Mouse (Mus musculus) right cerebral cortex, postnatal 10 days (tissue): ENCODE results near the gene Bst1.

Source experiments
- DNase-seq, 2 experiments: peaks; one replicate each; pipeline ENCODE4 v3.0.0; 2021; ENCODE audit warnings: low spot score in 2 of 2

The Bst1 gene

GRCm38 (mm10) chr5:43818695-43819094, at the start of gene Bst1:
Gene Bst1 (plus strand): TSS chr5:43818885.
- no peak for DNase-seq

GRCm38 (mm10) chr5:43770618-43771354, 47.9 kb upstream of the Bst1 start:
- DNase-seq, result peak in 1 of 2 experiments; percentile 33

- DNase-seq, result no peak
Measured at GRCm38 (mm10) chr5:43771555-43771954, 47.1 kb upstream of the Bst1 start.

GRCm38 (mm10) chr5:43776407-43776806, 42.3 kb upstream of the Bst1 start:
- no peak for DNase-seq

GRCm38 (mm10) chr5:43776993-43777392, 41.7 kb upstream of the Bst1 start:
- DNase-seq, result no peak

GRCm38 (mm10) chr5:43778583-43778982, 40.1 kb upstream of the Bst1 start:
- DNase-seq, result no peak

GRCm38 (mm10) chr5:43781423-43781976, 37.2 kb upstream of the Bst1 start:
- peak; percentile 37 to 44 for DNase-seq

- peak; percentile 86 to 87 for DNase-seq
Measured at GRCm38 (mm10) chr5:43781977-43782930, 36.4 kb upstream of the Bst1 start.

GRCm38 (mm10) chr5:43783996-43784395, 34.7 kb upstream of the Bst1 start:
- DNase-seq, result no peak

- no peak for DNase-seq
Measured at GRCm38 (mm10) chr5:43786607-43787006, 32.1 kb upstream of the Bst1 start.

GRCm38 (mm10) chr5:43787976-43788752, 30.5 kb upstream of the Bst1 start:
- DNase-seq, result no peak

- no peak for DNase-seq
Measured at GRCm38 (mm10) chr5:43792354-43792753, 26.3 kb upstream of the Bst1 start.

- no peak for DNase-seq
Measured at GRCm38 (mm10) chr5:43799530-43799929, 19.2 kb upstream of the Bst1 start.

- DNase-seq, result no peak
Measured at GRCm38 (mm10) chr5:43800700-43801099, 18.0 kb upstream of the Bst1 start.

- DNase-seq, result no peak
Measured at GRCm38 (mm10) chr5:43801253-43801652, 17.4 kb upstream of the Bst1 start.

GRCm38 (mm10) chr5:43801798-43802197, 16.9 kb upstream of the Bst1 start:
- DNase-seq, result no peak

GRCm38 (mm10) chr5:43805401-43805800, 13.3 kb upstream of the Bst1 start:
- no peak for DNase-seq

- no peak for DNase-seq
Measured at GRCm38 (mm10) chr5:43806340-43806739, 12.3 kb upstream of the Bst1 start.

GRCm38 (mm10) chr5:43806914-43807313, 11.8 kb upstream of the Bst1 start:
- DNase-seq, result no peak

GRCm38 (mm10) chr5:43807744-43808696, 10.7 kb upstream of the Bst1 start:
- peak; percentile 91 to 93 for DNase-seq
